Mouse (Mus musculus): ENCODE data around the gene Lhfp.

The Lhfp gene

DNA sequence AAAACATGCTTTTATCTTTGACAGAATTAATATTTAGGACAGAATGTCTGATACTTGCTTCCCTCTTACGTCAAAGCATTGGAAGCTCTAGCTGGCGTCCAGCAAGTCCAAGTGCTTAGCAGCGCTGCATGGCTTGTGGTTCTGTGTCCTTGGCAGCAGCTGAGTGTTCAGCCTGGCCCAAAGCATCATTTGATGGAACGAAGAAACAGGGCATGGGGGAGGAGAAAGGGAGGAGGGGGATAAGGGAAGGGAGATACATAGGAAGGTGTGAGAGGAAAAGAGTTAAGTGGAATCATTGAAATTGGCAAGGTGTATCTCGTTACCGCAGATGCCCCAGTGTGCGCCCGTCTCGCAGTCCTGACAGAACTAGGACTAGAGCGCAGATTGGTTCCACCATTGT is 124.0 kb downstream of the Lhfp start:
- ATAC-seq (ENCODE audit: low TSS enrichment), result no peak

DNA sequence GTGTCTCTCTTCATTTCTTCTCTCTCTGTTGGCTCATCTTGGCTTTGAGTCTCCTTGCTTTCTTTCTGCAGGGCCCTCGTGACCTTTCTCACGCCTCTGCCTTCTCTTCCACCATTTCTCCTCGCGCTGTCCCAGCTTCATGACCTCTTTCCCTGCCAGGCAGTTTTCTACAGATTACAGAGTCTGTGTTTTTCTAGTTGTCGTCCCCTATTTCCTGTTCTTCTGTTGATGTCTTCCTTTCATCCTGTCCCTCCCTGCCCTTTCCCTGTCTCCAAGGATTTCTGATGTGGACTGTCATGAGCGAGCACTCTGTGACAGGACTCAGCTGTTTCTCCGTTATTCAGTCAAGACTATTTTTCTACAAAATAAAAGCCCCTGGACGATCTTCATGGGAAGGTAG is 124.7 kb downstream of the Lhfp start:
- ATAC-seq (ENCODE audit: low TSS enrichment), result no peak

DNA sequence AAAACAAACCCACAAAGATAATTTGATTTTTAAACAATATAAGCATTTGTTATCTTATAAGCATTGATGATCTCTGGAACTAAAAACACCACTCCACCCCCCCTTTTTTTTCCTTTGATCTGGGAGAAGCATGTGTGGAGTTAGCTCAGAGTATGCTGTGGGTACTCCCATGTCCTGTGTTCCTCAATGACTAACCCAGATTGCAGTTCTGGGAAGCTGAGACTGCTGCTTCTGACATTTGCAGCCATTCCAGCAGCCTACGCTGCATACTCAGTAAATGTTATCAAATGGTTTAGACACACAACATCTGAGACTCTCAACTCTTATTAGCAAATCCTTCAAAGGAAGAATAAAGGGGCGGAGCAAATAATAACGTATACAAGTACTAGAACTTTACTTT is 128.2 kb downstream of the Lhfp start:
- peak; percentile 85 for ATAC-seq (ENCODE audit: low TSS enrichment)

DNA sequence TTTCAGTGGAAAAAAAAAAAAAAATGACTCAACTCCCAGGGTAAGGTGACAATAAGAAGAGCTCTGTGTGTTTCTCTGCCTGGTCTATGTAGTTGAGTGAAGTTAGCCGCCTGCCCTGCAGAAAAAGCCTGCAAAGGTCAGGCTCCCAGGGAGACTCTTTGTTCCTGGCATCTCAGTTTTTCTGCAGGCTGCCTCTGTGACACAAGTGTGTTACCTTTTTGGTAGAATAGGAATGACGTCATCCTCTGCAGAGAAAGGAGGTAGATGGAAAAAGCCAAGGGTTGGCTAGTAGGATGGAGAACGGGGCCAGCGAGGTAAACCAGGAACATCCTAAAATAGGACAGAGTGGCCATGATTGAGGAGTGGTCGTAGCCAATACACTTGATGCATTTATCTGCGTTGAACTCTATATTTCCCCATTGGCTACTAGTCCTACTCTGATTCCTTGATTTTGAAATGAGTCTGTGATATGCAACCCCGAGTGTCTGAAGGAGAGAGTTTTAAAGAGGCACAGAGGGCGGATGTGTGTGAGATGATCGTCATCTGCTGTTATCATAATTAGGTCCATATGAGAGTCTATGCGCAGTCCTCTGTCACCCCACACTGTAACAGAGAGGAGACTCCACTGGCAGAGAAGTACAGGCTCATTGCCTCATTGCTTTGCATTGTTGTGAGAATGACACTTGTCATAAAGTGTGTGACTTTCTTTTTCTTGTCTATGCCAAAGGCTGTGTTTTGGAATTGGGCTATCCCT is 132.2 kb downstream of the Lhfp start:
- peak; percentile 17; the same call in 1 of the 2 replicates for ATAC-seq (ENCODE audit: low TSS enrichment)

DNA sequence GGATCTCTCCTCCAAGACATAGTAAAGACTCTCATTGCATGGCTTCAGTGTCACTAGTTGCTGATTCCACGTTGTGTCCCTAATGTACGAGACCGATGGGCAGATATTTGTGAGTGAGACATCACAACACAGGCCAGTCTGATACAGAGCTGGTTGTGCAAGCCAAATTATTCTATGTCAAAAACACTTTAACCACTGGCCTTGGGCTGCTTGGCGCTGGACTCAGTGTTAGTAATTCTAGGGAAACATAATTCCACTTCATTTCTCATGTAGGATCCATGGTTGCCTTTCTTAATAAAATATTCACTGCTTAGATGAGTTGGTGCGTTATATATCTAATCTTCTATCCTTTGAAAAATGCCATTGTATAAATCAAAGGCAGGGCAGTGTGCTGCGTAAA is 138.6 kb downstream of the Lhfp start:
- no peak for ATAC-seq (ENCODE audit: low TSS enrichment)

DNA sequence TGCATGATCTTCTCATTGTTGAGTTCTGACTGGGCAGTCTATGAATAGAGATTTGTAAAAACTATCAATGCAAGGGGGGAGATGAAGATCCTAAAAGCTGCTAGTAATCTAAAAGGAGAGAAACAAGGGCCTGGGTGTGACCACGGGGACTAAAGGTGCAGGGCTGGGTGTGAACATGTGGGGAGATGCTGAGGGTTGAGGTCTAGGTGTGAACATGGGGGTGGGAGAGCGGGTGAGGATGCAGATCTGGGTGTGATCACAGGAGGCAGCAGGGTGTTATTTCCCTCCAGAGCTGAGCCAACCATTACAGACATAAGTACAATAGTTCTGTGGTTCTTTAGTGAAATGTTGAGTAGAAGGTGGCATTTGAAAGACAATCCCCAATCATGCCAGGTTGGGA is 144.1 kb downstream of the Lhfp start:
- no peak for ATAC-seq (ENCODE audit: low TSS enrichment)

DNA sequence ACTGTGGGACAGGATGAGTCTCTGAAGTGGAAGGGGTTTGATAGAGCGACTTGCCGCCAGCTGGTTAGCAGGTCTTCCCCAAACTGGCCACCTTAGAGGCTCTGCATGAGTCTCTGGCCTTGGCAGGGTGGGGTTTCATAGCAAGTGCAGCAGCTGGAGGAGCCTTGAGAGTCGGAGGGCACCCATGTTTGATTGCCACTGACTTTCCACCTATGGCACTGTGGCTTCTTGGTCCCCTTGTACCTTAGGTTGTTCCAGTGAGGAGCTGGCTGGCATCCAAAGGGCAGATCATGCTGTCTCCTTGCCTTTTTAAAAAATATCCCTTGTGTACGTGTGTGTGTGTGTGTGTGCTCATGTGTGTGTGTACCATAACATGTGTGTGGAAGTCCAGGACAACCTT is 152.1 kb downstream of the Lhfp start:
- no peak for ATAC-seq (ENCODE audit: low TSS enrichment)

DNA sequence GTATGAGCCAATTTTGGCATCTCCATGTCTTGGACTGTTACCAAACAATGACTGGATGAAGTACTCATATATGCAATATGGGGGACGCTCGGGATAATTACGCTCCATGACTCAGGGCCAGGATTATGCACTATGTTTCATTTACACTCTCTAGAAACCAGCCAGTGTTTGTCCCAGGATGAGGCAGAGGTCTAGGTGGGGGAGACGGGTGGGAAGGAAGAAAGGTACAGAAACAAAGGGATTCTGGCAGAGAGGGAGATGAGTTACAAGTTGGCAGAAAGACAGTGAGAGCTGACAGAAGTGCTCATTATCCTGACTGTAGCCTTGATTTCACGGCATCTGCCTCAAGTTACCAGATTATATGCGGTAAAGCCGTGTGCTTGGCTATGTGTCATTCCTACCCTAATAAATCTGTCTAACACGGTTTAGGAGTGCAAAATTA is 154.4 kb downstream of the Lhfp start:
- ATAC-seq (ENCODE audit: low TSS enrichment), result no peak

DNA sequence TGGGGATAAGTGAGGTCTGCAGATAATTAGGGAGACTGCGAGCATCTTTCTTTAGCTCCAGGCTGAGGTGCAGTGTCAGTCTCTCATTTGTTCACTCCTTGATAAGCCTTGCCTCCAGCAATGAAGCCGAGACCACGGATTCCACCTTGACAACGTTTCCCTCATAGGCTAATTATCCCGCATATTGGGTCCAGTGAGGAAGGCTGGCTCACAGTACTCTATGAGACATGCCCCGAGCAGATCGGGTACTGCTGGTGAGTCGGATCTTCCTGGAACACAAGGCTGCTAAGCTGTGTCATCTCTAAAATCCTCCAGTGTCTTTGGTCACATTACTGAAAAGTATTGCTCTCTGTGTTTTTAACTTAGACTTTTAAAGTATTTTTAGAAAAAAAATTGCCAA is 158.8 kb downstream of the Lhfp start:
- ATAC-seq (ENCODE audit: low TSS enrichment), result no peak

DNA sequence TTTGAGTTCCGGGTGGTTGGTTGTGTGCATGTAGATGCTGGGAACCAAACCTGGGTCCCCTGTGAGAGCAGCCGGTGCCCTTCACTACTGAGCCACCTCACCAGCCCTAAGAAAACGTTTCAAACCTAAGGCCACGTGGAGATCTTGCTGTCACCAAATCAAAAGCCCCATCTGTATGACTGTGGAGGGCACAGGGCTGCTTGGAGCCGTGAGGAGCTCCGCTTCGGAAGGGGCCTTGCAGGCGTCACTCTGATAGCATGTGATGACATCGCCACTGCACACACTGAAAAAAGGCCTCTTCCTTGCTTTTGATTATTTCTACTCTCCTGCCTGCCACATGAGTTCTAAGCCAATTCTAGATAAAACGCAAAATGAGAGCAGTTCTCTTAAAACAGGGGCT is 159.5 kb downstream of the Lhfp start:
- ATAC-seq (ENCODE audit: low TSS enrichment), result no peak

DNA sequence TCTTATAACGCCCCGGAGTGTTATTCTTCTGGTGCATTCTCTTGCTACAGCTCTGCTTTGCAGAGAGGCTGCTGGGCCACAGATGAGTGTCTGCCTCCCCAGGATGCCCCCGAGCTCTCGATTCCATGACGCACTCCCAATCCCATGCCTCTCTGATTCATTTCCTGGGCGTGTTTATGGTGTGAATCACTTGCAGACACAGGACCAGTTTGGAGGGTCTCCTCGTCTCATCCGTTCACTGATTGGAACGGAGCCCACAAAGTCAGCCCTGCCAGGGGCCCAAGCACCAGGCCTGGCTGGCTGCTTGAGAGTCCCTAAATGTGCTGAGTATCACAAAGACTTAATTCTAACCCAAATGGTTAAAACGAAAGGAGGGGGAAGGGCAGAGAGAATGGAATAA is 160.3 kb downstream of the Lhfp start:
- ATAC-seq (ENCODE audit: low TSS enrichment), result no peak

DNA sequence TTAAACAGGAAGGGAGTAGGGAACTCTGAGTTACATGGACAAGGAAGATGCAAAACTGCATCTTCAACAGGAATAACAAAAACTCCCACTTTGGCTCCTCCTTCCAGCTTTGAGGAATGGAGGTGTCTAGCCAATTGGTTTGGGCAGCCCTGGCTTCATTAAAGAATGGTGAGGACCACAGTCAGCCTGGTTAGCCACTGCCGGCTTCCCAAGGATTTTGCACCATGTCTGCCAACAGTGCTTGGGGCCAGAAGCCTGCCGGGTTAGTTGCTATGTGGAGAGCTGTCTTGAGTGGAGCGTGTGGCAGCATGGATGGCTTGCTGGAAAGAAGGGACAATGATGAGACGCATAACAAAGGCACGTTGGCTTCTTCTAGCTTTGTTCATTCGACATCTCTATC is 160.9 kb downstream of the Lhfp start:
- no peak for ATAC-seq (ENCODE audit: low TSS enrichment)

DNA sequence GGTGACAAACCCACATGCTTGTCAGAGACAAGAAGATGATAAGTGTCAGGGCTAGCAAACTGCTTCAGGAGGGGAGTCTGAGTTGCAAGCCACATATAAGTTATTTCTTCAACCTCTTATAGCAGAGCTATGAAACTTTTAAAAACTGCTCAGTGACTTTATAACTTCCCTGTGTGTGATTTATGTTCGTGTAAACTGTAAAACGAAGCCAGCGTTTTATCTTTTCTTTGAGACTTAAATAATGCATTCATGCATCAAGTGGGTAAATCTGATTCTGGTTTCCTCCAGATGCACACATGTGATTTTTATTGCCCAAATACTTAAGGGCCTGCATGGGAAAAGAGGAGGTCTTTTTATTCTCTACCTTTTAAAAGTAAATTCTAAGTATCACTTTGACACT is 161.4 kb downstream of the Lhfp start:
- ATAC-seq (ENCODE audit: low TSS enrichment), result no peak

DNA sequence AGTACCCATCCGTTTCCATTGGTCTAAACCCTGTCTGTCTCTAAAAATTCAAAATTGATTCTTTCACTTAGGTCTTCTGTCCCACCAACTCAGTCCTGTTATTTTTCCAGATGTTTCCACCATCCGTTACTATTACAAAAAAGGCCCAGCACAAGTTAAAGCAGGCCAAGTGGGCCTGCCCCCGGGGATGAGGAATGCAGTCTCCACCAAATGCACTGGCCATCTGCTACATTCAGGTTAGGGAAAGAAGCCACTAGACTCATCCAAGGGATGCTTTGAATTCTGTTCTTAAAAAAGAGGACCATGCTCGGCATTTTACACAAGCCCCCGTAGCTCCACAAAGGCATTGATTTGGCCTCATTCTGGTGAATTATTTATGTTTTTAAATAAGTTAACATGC is 162.3 kb downstream of the Lhfp start:
- peak; percentile 62 for ATAC-seq (ENCODE audit: low TSS enrichment)

DNA sequence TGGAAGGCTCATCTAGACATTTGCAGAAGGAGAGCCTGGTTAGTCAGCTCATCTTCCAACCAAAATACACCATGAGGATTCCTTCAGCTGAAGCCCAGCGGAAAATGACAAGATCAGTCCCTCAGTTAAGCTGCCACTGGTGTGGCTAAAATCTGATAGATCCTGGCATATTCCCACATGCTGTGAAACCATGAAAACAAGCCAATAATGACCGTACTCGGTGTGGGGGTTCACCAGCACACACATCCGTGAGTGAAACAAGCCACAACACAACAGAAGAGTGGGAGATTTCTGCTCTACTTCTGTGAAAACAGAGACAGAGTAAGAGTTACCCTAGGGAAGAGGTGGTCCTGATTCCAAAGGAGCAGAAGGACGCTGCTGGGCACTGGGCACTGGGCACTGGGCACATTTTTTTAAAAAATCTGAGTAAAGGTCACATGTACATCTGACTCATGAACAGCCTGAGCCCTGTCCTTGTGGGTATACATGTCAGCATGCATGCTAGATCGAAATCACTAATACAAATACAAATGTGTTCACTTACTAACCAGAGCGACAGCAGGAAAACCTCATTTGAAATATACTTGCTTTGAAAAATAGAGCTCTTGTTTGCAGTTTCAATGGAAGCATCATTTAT is 163.1 kb downstream of the Lhfp start:
- no peak for ATAC-seq (ENCODE audit: low TSS enrichment)

DNA sequence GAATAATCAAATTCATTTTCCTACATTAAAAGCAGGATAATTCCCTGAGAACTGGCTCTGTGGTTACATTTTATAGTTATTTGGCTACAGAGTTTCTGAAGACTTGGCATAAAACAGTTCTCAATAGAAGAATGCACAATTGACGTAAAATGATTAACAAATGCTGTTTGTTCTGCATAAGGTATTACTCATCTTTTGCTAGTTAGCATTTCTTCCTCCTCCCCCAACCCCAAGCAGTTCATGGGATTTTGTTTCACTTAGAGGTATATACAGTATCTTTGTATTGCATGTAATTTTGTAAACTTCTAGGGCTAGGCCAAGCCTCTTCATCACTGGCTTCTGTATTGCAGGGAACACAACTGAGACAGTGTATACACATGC is 163.6 kb downstream of the Lhfp start:
- ATAC-seq (ENCODE audit: low TSS enrichment), result no peak

DNA sequence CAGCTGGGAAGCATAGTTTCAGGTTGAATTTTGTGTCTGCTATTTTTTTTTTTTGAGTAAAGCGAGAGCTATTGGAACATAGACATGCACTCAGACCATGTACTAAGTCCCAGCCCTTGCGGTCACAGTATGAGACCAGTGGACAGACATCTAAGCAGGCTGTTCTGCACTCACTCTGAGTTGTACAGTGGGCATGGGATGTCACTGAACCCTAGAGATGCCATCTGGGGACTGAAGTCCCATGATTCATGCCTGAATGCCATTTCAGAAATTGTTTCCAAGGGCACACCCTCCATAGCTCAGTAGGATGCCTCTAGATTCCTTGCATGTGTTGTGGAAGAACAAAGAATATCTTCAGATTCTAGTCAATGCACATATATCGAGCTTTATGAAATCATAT is 164.4 kb downstream of the Lhfp start:
- ATAC-seq (ENCODE audit: low TSS enrichment), result no peak

DNA sequence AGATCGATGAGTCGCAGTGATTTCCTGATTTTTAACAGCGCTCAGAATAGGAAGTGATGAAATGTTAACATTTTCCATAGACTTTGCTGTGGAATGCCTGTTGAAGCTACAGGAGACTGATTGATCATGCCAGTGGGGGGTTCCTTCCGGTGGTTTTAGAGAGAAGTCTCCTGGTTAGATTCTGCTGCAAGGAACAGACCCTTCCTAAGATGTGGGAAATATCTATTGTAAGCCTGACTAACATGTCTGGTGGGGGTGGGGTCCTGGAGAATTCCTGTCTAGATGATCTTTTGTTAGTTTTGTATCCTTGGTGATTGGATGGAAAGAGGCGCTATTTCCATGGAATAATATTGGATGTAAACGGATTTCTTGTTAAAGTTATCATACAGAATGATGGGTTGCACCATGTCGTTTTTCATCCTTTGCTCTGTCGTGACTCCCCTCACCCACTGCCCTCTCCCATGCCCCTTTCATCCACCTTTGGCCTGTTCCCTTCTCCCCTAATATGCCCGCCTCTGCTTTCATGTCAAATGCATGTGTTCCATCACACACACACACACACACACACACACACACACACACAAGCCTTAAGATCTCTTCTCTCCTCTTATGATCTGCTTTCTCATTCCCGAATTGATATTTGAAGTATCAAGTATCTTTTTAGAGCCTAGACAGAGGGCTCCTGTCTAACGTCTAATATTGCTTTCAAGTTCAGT is 165.3 kb downstream of the Lhfp start:
- no peak for ATAC-seq (ENCODE audit: low TSS enrichment)

DNA sequence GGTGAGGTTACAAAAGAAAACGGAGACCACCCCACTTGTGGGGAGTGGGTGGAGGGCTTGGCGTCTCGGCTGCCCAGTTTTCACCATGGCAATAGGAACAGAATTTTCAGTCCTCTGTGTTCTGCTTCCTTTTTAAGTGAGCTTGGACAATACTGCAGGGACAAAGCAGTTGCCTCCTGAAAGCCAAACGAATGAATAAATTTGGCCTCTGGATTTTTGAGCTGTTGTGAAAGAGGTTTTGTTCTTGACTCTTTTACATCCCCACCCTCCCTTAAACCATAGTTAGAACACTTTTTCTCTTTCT is 165.8 kb downstream of the Lhfp start:
- ATAC-seq (ENCODE audit: low TSS enrichment), result no peak

DNA sequence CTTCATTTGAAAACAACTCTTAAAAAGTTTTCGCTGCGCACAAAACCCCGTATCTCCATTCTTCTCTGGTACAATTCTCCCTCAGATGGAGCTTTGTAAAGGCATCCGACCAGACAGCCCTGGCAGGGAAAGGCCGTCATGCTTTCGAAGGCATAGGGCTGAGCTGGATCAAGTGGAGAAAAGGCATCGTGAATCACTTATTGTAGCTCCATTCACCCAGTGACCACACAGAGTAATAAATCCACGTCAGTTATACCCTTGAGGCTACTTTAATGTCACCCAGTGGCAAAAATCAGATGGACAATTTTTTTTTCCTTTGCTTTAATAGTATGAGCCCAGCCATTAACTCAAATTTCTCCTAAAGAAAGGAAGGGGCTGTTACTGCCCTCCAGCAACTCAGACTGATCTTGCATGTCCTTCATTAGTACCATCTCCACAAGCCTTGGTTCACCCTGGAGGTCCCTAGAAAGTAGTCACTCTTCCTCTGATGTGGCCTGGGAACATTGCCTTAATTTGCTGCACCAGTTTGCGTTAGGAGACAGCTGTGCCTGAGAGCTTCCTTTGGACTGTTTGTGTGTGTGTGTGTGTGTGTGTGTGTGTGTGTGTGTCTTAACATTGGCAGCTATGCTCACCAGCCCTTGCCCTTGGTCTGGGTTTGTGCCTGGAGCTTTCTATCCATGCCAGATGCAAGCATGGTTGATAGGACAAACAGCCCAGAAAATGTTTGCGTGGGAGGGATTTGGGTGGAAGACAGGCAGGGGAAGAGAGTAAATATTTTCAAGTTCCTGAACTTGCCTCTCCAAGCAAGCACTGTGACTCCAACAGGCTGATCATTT is 169.6 kb downstream of the Lhfp start:
- no peak for ATAC-seq (ENCODE audit: low TSS enrichment)

DNA sequence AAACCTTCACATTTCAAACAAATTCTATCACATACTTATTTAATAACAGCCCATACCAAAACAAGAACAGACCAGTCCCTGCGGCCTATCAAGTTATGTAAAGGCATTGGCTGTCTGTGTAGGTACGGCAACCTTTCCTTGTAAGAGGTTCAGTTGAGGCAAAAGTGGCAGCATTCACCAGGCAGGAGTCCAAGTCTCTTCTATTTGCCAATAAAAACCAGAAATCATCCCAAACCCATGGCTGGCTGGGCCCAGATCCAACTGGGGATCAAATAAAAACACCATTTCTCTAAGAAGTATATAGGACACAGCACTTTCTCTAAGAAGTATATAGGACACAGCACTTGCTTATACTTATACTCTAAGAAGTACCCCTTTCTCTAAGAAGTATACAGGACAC is 171.3 kb downstream of the Lhfp start:
- no peak for ATAC-seq (ENCODE audit: low TSS enrichment)

DNA sequence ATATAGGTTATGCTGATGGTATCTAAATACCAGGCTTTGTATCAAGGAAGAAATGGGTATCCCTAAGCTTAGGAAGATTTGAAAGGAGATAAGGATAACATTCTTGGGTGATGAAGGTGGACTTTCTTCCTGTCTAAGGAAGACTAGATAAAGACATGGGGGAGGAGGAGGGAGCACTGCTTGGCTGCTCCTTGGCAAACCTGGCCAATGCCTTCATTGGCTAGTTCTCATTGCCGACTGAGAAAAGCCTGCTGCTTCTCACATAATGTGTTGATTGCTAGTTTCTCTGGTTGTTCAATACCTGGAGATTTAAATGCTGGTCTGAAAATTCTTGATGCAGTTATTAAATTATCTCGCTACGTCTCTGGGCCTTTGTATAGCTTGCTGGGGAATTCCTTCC is 172.0 kb downstream of the Lhfp start:
- no peak for ATAC-seq (ENCODE audit: low TSS enrichment)

Measured in frontal cortex, adult (tissue).